Mouse (Mus musculus) right cerebral cortex, adult 2 months (tissue): Measurements from ENCODE around the gene Yy1.

Experiments used
- DNase-seq, 2 experiments: peaks; one replicate each; pipeline ENCODE4 v3.0.0; 2021 to 2022; ENCODE audit warnings: low spot score in 2 of 2

Gene Yy1

GRCm38 (mm10) chr12:108857109-108857508 is 64.3 kb downstream of the Yy1 start:
- no peak for DNase-seq

DNA sequence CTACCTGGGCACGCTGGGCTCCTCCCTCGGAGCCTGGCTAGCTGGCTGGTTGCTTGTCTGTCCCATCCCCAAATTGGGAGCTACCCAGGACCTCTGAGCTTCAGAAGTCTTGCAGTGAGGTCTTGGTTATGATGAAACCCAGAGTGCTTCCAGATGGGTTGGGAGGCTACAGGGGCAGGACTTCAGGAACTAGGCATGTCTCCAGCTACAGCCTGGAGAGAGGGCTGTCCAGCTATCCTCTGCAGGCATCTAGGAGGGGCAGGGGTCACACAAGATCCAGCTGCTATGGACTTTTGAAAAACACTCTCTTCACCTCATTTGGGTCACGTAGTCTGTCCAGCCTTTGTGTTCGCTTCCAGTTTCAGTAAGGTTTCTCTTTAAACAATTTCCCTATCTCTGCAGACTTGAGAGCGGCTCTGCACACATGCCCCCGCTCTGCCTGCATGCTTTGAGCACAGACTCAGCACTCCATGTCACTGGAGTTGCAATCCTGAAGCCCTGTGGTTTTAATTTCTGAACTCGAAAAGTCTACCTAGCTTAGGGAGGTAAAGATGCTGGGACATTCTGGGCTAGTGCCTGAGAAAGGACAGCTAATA is 64.9 kb downstream of the Yy1 start:
- no peak for DNase-seq

DNA sequence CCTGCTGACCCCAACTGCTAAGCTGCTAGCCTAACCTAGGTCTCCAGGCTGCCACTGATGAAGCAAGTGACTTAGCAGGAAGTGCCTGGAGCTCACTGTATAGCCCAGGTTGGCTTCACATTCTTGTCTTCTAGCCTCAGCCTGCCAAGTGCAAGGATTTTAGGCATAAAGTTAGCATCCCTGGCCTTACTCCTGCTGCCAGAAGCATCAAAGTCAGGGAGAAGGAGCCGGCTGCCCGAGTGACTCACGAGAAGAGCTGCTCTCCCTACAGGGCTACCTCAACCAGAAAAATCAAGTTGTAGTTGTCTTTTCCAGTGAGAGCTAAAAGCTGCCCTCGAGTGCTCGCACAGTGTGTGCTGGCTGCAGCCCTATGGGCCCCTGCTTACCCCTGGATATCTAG is 65.7 kb downstream of the Yy1 start:
- no peak for DNase-seq

- DNase-seq: no peak
Measured at GRCm38 (mm10) chr12:108865007-108865494, 72.3 kb downstream of the Yy1 start.

- no peak for DNase-seq
Measured at GRCm38 (mm10) chr12:108869575-108869974, 76.8 kb downstream of the Yy1 start.
